8 mouse cellular contexts compared by ENCODE assay signal in the genomic region with DNA sequence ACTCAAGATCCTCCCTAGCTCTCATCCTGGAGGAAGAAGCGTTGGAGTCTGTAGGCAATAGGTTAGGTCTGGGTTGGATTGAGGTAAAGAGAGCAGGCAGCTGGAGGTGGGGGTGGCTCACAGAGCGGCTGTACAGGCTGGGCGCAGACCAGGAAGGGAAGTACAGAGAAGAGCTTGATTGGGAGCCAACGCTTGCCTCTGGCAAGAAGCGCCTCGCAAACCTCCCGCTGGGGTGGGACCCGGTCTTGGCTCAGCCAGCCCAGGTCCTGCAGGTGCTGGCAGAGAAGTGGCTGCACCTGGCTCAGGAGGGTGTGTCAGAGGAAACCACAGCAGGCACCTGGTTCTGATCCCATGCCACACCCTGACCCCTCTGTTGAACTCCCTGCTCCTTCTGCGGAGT.
A peak's percentile ranks its signal among the peaks of the same experiment; 100 is the strongest.
DNase-seq lines count a peak whose midpoint lies in the region; ATAC-seq and TF ChIP-seq lines count a peak whose summit lies in the region.

No protein-coding gene starts in this region.

- TF ChIP-seq POLR2A in thymus, adult 2 months (IDR thresholded peaks at IDR 0.05; ENCODE audit: control insufficient read depth, extremely low read depth, insufficient read depth, low read length, poor library complexity): peak; percentile 21; the same call in 1 of the 2 replicates

- no peaks in the 10 kb centered on the region for H3K9me3 ChIP-seq in liver, embryonic 11.5 days (ENCODE audit: control insufficient read depth, low read length)
- H3K9me3 ChIP-seq in embryonic facial prominence, embryonic 14.5 days (ENCODE audit: control insufficient read depth, low read length): no peaks in the 10 kb centered on the region
- no peaks in the 10 kb centered on the region for H3K9me3 ChIP-seq in intestine, embryonic 16.5 days (ENCODE audit: control insufficient read depth, low read length)
- H3K9me3 ChIP-seq in midbrain, embryonic 14.5 days (ENCODE audit: control insufficient read depth, low read length): no peaks in the 10 kb centered on the region

- H3K4me1 ChIP-seq in liver, embryonic 11.5 days (replicated peaks; ENCODE audit: control insufficient read depth, insufficient read depth, low read length): peaks cover 14% of the 10 kb centered on the region
- H3K4me1 ChIP-seq in embryonic facial prominence, embryonic 14.5 days (ENCODE audit: control insufficient read depth, insufficient read depth, low read length): peaks cover 12% of the 10 kb centered on the region
- peaks cover 7% of the 10 kb centered on the region; the same call in 1 of the 2 replicates for H3K4me1 ChIP-seq in intestine, embryonic 16.5 days (ENCODE audit: control insufficient read depth, insufficient read depth, low read length)
- peaks cover 63% of the 10 kb centered on the region for H3K4me1 ChIP-seq in thymus, adult 2 months (replicated peaks; ENCODE audit: control insufficient read depth, insufficient read depth, low read length)
- no peaks in the 10 kb centered on the region for H3K4me1 ChIP-seq in midbrain, embryonic 14.5 days (ENCODE audit: control insufficient read depth, insufficient read depth, low read length)

- ATAC-seq in liver, embryonic 11.5 days (replicated peaks; ENCODE audit: low FRiP score): no peak
- ATAC-seq in embryonic facial prominence, embryonic 14.5 days (ENCODE audit: low read depth): peak; percentile 79
- peak; percentile 85 for ATAC-seq in intestine, embryonic 16.5 days
- ATAC-seq in midbrain, embryonic 14.5 days (ENCODE audit: low FRiP score, low TSS enrichment): no peak

- 16% methylated on average over 9 of the region's 9 CpGs for WGBS in liver, embryonic 11.5 days
- 31% methylated on average over 9 of the region's 9 CpGs for WGBS in embryonic facial prominence, embryonic 14.5 days
- 24% methylated on average over 9 of the region's 9 CpGs for WGBS in intestine, embryonic 16.5 days
- under 1% methylated on average over 9 of the region's 9 CpGs for WGBS in thymus, adult 2 months
- WGBS in midbrain, embryonic 14.5 days: 65% methylated on average over 9 of the region's 9 CpGs

- no peak overlapping the region for H3K4me3 ChIP-seq in liver, embryonic 11.5 days (ENCODE audit: low read depth, low read length)
- H3K4me3 ChIP-seq in embryonic facial prominence, embryonic 14.5 days (ENCODE audit: low read depth, low read length): no peak overlapping the region
- 0 out of 2 replicates have a peak overlapping the region, but pooled peaks have one; percentile 17 for H3K4me3 ChIP-seq in intestine, embryonic 16.5 days (ENCODE audit: low read length)
- no peak overlapping the region for H3K4me3 ChIP-seq in thymus, adult 2 months (ENCODE audit: control insufficient read depth, insufficient read depth, low read length)
- H3K4me3 ChIP-seq in midbrain, embryonic 14.5 days (replicated peaks; ENCODE audit: low read depth, low read length): no peak overlapping the region

- no peaks in the 10 kb centered on the region for H3K36me3 ChIP-seq in liver, embryonic 11.5 days (ENCODE audit: control insufficient read depth, insufficient read depth, low read length)
- H3K36me3 ChIP-seq in embryonic facial prominence, embryonic 14.5 days (ENCODE audit: control insufficient read depth, insufficient read depth, low read length): no peaks in the 10 kb centered on the region
- no peaks in the 10 kb centered on the region for H3K36me3 ChIP-seq in intestine, embryonic 16.5 days (ENCODE audit: control insufficient read depth, insufficient read depth, low read length)
- no peaks in the 10 kb centered on the region for H3K36me3 ChIP-seq in thymus, adult 2 months (ENCODE audit: control insufficient read depth, insufficient read depth, low read length)
- no peaks in the 10 kb centered on the region for H3K36me3 ChIP-seq in midbrain, embryonic 14.5 days (ENCODE audit: control insufficient read depth, insufficient read depth, low read length)

- no peak overlapping the region for H3K4me2 ChIP-seq in liver, embryonic 11.5 days
- H3K4me2 ChIP-seq in embryonic facial prominence, embryonic 14.5 days (ENCODE audit: low read depth, low read length): no peak overlapping the region
- peak overlapping the region; percentile 26; the same call in 1 of the 2 replicates for H3K4me2 ChIP-seq in intestine, embryonic 16.5 days (ENCODE audit: low read depth, low read length)
- no peak overlapping the region for H3K4me2 ChIP-seq in midbrain, embryonic 14.5 days (ENCODE audit: low read length)

- H3K27ac ChIP-seq in liver, embryonic 11.5 days (ENCODE audit: low read depth, low read length): no peak overlapping the region
- H3K27ac ChIP-seq in embryonic facial prominence, embryonic 14.5 days (replicated peaks; ENCODE audit: low read depth, low read length): 0 out of 2 replicates have a peak overlapping the region, but pooled peaks have one; percentile 6
- H3K27ac ChIP-seq in intestine, embryonic 16.5 days (ENCODE audit: low read length): peak overlapping the region; percentile 93
- H3K27ac ChIP-seq in thymus, adult 2 months (ENCODE audit: control insufficient read depth, insufficient read depth, low read length): peak overlapping the region; percentile 84
- no peak overlapping the region for H3K27ac ChIP-seq in midbrain, embryonic 14.5 days (replicated peaks; ENCODE audit: low read depth, low read length)

- peak; percentile 58; the same call in 1 of the 2 replicates for TF ChIP-seq CTCF in thymus, adult 2 months (IDR thresholded peaks at IDR 0.05; ENCODE audit: borderline replicate concordance, control insufficient read depth, extremely low read depth, insufficient read depth, low read length, poor library complexity)

- peak; percentile 23 for DNase-seq in liver
- DNase-seq in liver, embryonic 11.5 days (ENCODE audit: low spot score): no peak
- DNase-seq in embryonic facial prominence, embryonic 14.5 days (ENCODE audit: low spot score): peak; percentile 84
- peak; percentile 76 to 83 for DNase-seq in lung, adult 18-20 months
- DNase-seq in thymus, adult 2 months: peak; percentile 81
- no peak for DNase-seq in midbrain, embryonic 14.5 days
- no peak for DNase-seq in embryo, embryonic 10.5 days (ENCODE audit: low spot score)

- H3K27me3 ChIP-seq in liver, embryonic 11.5 days (replicated peaks; ENCODE audit: control insufficient read depth, insufficient read depth, low read length): peaks cover 3% of the 10 kb centered on the region; the same call in 1 of the 2 replicates
- no peaks in the 10 kb centered on the region for H3K27me3 ChIP-seq in embryonic facial prominence, embryonic 14.5 days (replicated peaks; ENCODE audit: control insufficient read depth, insufficient read depth, low read length)
- no peaks in the 10 kb centered on the region for H3K27me3 ChIP-seq in intestine, embryonic 16.5 days (replicated peaks; ENCODE audit: control insufficient read depth, insufficient read depth, low read length)
- H3K27me3 ChIP-seq in thymus, adult 2 months (ENCODE audit: control insufficient read depth, insufficient read depth, low read length): no peaks in the 10 kb centered on the region
- H3K27me3 ChIP-seq in midbrain, embryonic 14.5 days (ENCODE audit: control insufficient read depth, insufficient read depth, low read length): no peaks in the 10 kb centered on the region

- no peak overlapping the region for H3K9ac ChIP-seq in liver, embryonic 11.5 days (ENCODE audit: low read depth, low read length)
- no peak overlapping the region for H3K9ac ChIP-seq in embryonic facial prominence, embryonic 14.5 days (ENCODE audit: low read depth, low read length)
- peak overlapping the region; percentile 3; the same call in 1 of the 2 replicates for H3K9ac ChIP-seq in intestine, embryonic 16.5 days (ENCODE audit: low read depth, low read length)
- no peak overlapping the region for H3K9ac ChIP-seq in midbrain, embryonic 14.5 days (replicated peaks; ENCODE audit: low read length)

Comparison
In these comparisons a context has a peak if more than half of its experiments do, and no peak if none do; other contexts are left out.
1. DNase-seq: peak in liver (single experiment), embryonic facial prominence, embryonic 14.5 days (single experiment), lung, adult 18-20 months (2 of 2) and thymus, adult 2 months (single experiment); none in liver, embryonic 11.5 days (single experiment), midbrain, embryonic 14.5 days (single experiment) and embryo, embryonic 10.5 days (single experiment).
2. ATAC-seq: peak in embryonic facial prominence, embryonic 14.5 days (single experiment) and intestine, embryonic 16.5 days (single experiment); none in liver, embryonic 11.5 days (single experiment) and midbrain, embryonic 14.5 days (single experiment).
3. H3K27ac ChIP-seq: peak in embryonic facial prominence, embryonic 14.5 days (single experiment), intestine, embryonic 16.5 days (single experiment) and thymus, adult 2 months (single experiment); none in liver, embryonic 11.5 days (single experiment) and midbrain, embryonic 14.5 days (single experiment).